Mouse (Mus musculus): Measurements from ENCODE around the gene Tnfsf10. TPM values are rescaled to one million over a fixed set of nuclear protein-coding genes. Genes with fewer than 3 reads are reported as not detected.

Gene Tnfsf10
- polyA plus RNA-seq, 2 experiments, result 0.04 to 0.09 TPM

DNA sequence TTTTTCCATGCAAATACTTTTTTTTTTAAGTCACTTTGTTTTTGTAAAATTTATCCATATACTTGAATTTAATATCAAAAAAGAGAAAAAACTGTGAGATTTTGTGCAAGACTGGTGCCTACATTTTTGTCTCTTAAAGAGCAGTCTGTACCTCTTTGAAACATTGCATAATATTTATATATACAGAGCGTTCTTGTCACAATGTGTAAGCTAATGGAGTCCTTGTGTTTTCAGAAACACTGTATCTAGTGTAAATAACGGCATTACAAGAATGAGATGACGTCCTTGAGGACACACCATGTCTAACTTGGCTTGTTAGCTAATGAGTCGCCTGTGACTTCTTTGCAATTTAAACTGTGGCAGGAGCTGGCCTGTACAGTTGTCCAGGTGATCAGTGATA lies 61.1 kb downstream of the Tnfsf10 start:
- ATAC-seq (ENCODE audit: insufficient read depth) (no peak), DNase-seq (ENCODE audit: low read depth in 3 of 3, low spot score in 3 of 3) (no peak)
- H3K27me3 ChIP-seq (ENCODE audit: control insufficient read depth, insufficient read depth, low read length), result peaks cover 3% of the 10 kb centered on the region
- no peaks in the 10 kb centered on the region for H3K36me3 ChIP-seq (replicated peaks; ENCODE audit: control insufficient read depth, insufficient read depth, low read depth)
- H3K4me2 ChIP-seq (ENCODE audit: low read depth), result no peak overlapping the region
- no peak overlapping the region for H3K27ac ChIP-seq
- TF ChIP-seq CTCF (IDR thresholded peaks at IDR 0.05; ENCODE audit: low read depth), result no peak
- TF ChIP-seq EP300 (IDR thresholded peaks at IDR 0.05; ENCODE audit: low read depth), result no peak
- no peaks in the 10 kb centered on the region for H3K9me3 ChIP-seq (ENCODE audit: control insufficient read depth, low read length)
- H3K4me1 ChIP-seq (replicated peaks; ENCODE audit: control insufficient read depth in 2 of 2, insufficient read depth in 2 of 2, low read length in 1 of 2), result no peaks in the 10 kb centered on the region
- no peak overlapping the region for H3K9ac ChIP-seq (replicated peaks)
- WGBS (ENCODE audit: insufficient replicate concordance), result 50% methylated on average over 4 of the region's 4 CpGs
- no peak overlapping the region for H3K4me3 ChIP-seq (ENCODE audit: insufficient read depth in 1 of 2, low read depth in 2 of 2, low read length in 2 of 2)

DNA sequence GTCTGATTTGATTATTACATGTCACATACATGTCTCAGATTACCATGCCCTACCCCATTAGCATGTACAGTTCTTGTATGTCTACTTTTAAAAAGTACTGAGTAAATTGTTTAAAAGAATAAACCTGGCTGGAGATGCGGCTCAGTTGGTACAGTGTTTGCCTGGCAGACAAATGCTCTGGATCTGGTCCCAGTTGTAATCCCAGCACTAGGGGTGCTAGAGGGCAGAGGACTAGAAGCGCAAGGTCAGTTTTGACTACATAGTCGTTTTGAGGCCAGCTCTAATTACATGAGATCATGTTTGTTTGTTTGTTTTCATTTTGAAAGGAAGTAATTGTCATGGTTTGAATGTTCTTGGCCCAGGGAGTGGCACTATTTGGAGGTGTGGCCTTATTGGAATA lies 68.0 kb downstream of the Tnfsf10 start:
- H3K27me3 ChIP-seq (ENCODE audit: control insufficient read depth, insufficient read depth, low read length), result no peaks in the 10 kb centered on the region
- ATAC-seq (ENCODE audit: insufficient read depth) (no peak), DNase-seq (ENCODE audit: low read depth in 3 of 3, low spot score in 3 of 3) (no peak)
- H3K9me3 ChIP-seq (ENCODE audit: control insufficient read depth, low read length), result no peaks in the 10 kb centered on the region
- H3K36me3 ChIP-seq (replicated peaks; ENCODE audit: control insufficient read depth, insufficient read depth, low read depth), result no peaks in the 10 kb centered on the region
- H3K27ac ChIP-seq, result no peak overlapping the region
- H3K4me3 ChIP-seq (ENCODE audit: insufficient read depth in 1 of 2, low read depth in 2 of 2, low read length in 2 of 2), result no peak overlapping the region
- H3K9ac ChIP-seq (replicated peaks), result no peak overlapping the region
- TF ChIP-seq EP300 (IDR thresholded peaks at IDR 0.05; ENCODE audit: low read depth) (no peak), CTCF (IDR thresholded peaks at IDR 0.05; ENCODE audit: low read depth) (no peak)
- WGBS (ENCODE audit: insufficient replicate concordance), result 50% methylated on average over 3 of the region's 3 CpGs
- no peak overlapping the region for H3K4me2 ChIP-seq (ENCODE audit: low read depth)
- H3K4me1 ChIP-seq (replicated peaks; ENCODE audit: control insufficient read depth in 2 of 2, insufficient read depth in 2 of 2, low read length in 1 of 2), result no peaks in the 10 kb centered on the region

DNA sequence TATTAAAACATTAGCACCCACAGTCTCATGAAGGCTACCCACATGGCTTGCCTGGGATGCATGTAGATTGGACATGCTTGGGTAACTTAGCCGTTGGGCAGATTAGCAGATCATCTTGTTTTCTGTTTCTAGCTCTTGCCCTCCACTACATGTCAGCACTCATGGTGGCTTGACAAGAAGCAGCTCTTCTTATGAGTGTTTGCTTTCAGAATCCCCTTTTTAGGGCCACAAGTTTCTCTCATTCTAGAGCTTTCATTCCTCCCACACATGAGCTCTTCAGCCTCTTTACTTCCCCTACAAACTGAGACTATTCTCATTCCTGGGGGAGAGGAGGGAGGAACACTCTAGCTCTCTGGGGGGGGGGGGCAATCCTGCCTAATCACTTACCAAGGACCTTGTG lies 73.1 kb downstream of the Tnfsf10 start:
- Histone ChIP-seq H3K9ac (replicated peaks) (no peak overlapping the region), H3K9me3 (ENCODE audit: control insufficient read depth, low read length) (no peaks in the 10 kb centered on the region), H3K27me3 (ENCODE audit: control insufficient read depth, insufficient read depth, low read length) (no peaks in the 10 kb centered on the region), H3K36me3 (replicated peaks; ENCODE audit: control insufficient read depth, insufficient read depth, low read depth) (no peaks in the 10 kb centered on the region), H3K4me1 (replicated peaks; ENCODE audit: control insufficient read depth in 2 of 2, insufficient read depth in 2 of 2, low read length in 1 of 2) (no peaks in the 10 kb centered on the region), H3K4me2 (ENCODE audit: low read depth) (no peak overlapping the region), H3K4me3 (ENCODE audit: insufficient read depth in 1 of 2, low read depth in 2 of 2, low read length in 2 of 2) (no peak overlapping the region), H3K27ac (no peak overlapping the region)
- 24% methylated on average over 1 of the region's 1 CpGs for WGBS (ENCODE audit: insufficient replicate concordance)
- no peak for TF ChIP-seq CTCF (IDR thresholded peaks at IDR 0.05; ENCODE audit: low read depth)
- no peak for TF ChIP-seq EP300 (IDR thresholded peaks at IDR 0.05; ENCODE audit: low read depth)
- no peak for ATAC-seq (ENCODE audit: insufficient read depth)
- DNase-seq (ENCODE audit: low read depth in 3 of 3, low spot score in 3 of 3), result no peak

Other genes with a start within 250 kb of the Tnfsf10 start
- gene Ect2, start 163.2 kb upstream of the Tnfsf10 start, polyA plus RNA-seq (2012; rRNA removed), result 12.8 and 15.9 TPM in 2 replicates
- 37.2 and 41.1 TPM in 2 replicates for gene Ect2, start 163.2 kb upstream of the Tnfsf10 start, polyA plus RNA-seq (2014; fragmentation: Nextera tagmentation; extraction: Ambion mirVana)
- 0.74 and 1.2 TPM in 2 replicates for gene Nceh1, start 134.1 kb upstream of the Tnfsf10 start, polyA plus RNA-seq (2012; rRNA removed)
- 3.0 and 3.2 TPM in 2 replicates for gene Nceh1, start 134.1 kb upstream of the Tnfsf10 start, polyA plus RNA-seq (2014; fragmentation: Nextera tagmentation; extraction: Ambion mirVana)
- not detected in 2 replicates for gene Ghsr, start 54.3 kb downstream of the Tnfsf10 start, polyA plus RNA-seq (2012; rRNA removed)
- not detected in 2 replicates for gene Ghsr, start 54.3 kb downstream of the Tnfsf10 start, polyA plus RNA-seq (2014; fragmentation: Nextera tagmentation; extraction: Ambion mirVana)

Data from liver, embryonic 14.5 days (tissue).